Mouse (Mus musculus) erythroblast, embryonic 14.5 days (primary cell): ENCODE measurements around the gene Slc10a2.

ENCODE experiments used
- GATA1 ChIP-seq: IDR thresholded peaks from 2 replicates; pipeline ENCODE4 v1.6.1; 2012; ENCODE audit warnings: low read length, inconsistent platforms, mixed read lengths
- TAL1 ChIP-seq: IDR thresholded peaks from 3 replicates; pipeline ENCODE4 v1.6.1; 2012; ENCODE audit warnings: low read length, inconsistent platforms, mixed read lengths

- TF ChIP-seq GATA1 = no peak
- TF ChIP-seq TAL1 = no peak
Observed at GRCm38 (mm10) chr8:5105186-5105585, at the start of gene Slc10a2.
